Mouse (Mus musculus) ovary, postnatal 36 days (tissue): ENCODE measurements around the gene Parp8.

Experiments
- DNase-seq: peaks from one replicate; pipeline ENCODE4 v3.0.0; 2022; ENCODE audit warnings: low spot score, mixed read lengths

The Parp8 gene

GRCm38 (mm10) chr13:117025226-117026067 lies at the start of gene Parp8:
Parp8 (minus strand) TSS chr13:117025537.
- DNase-seq = peak; percentile 57

- DNase-seq = no peak
Observed at GRCm38 (mm10) chr13:117062628-117063315, 37.4 kb upstream of the Parp8 start.

GRCm38 (mm10) chr13:117056466-117056865 lies 31.1 kb upstream of the Parp8 start:
- DNase-seq = no peak

- no peak for DNase-seq
Observed at GRCm38 (mm10) chr13:117054811-117055496, 29.6 kb upstream of the Parp8 start.

- DNase-seq = no peak
Observed at GRCm38 (mm10) chr13:117052748-117053147, 27.4 kb upstream of the Parp8 start.

GRCm38 (mm10) chr13:117048541-117048971 lies 23.2 kb upstream of the Parp8 start:
- no peak for DNase-seq

- DNase-seq = no peak
Observed at GRCm38 (mm10) chr13:117043567-117043966, 18.2 kb upstream of the Parp8 start.

- DNase-seq = no peak
Observed at GRCm38 (mm10) chr13:117041021-117041420, 15.7 kb upstream of the Parp8 start.

- no peak for DNase-seq
Observed at GRCm38 (mm10) chr13:117036277-117036676, 10.9 kb upstream of the Parp8 start.

- DNase-seq = no peak
Observed at GRCm38 (mm10) chr13:117035121-117035520, 9.8 kb upstream of the Parp8 start.

- DNase-seq = no peak
Observed at GRCm38 (mm10) chr13:117034676-117035075, 9.3 kb upstream of the Parp8 start.

GRCm38 (mm10) chr13:117033676-117034308 lies 8.5 kb upstream of the Parp8 start:
- no peak for DNase-seq

- DNase-seq = no peak
Observed at GRCm38 (mm10) chr13:117032402-117032801, 7.1 kb upstream of the Parp8 start.

GRCm38 (mm10) chr13:117031546-117031945 lies 6.2 kb upstream of the Parp8 start:
- DNase-seq = no peak

GRCm38 (mm10) chr13:117028221-117028620 lies 2.9 kb upstream of the Parp8 start:
- DNase-seq = no peak

GRCm38 (mm10) chr13:117027336-117027735 lies 2.0 kb upstream of the Parp8 start:
- DNase-seq = no peak

- DNase-seq = no peak
Observed at GRCm38 (mm10) chr13:117026276-117026780, 991 bp upstream of the Parp8 start.

- DNase-seq = no peak
Observed at GRCm38 (mm10) chr13:117024916-117025225, 466 bp downstream of the Parp8 start.

- DNase-seq = peak; percentile 70
Observed at GRCm38 (mm10) chr13:117024127-117024915, 1.0 kb downstream of the Parp8 start.

- no peak for DNase-seq
Observed at GRCm38 (mm10) chr13:117023346-117024050, 1.8 kb downstream of the Parp8 start.

- no peak for DNase-seq
Observed at GRCm38 (mm10) chr13:117020631-117021030, 4.7 kb downstream of the Parp8 start.
